Mouse (Mus musculus) stomach, embryonic 14.5 days (tissue): ENCODE data around the gene Ddx46. TPM values are rescaled to one million over a fixed set of nuclear protein-coding genes. Genes with fewer than 3 reads are reported as not detected.
"Not testable (repeated sequence)": the region's sequence is repeated elsewhere in the genome, so short reads cannot be mapped to it uniquely, and the experiment has no call there.

Source experiments
- ATAC-seq: fragments of 200-750 bp; cut with Nextera tagmentation; 2 replicates; pipeline ENCODE4 v1.8.0; 2017; ENCODE audit warnings: low read depth, moderate TSS enrichment; ENCODE audit not compliant: insufficient number of reproducible peaks, insufficient read depth, low FRiP score
- H3K27ac ChIP-seq: fragments of 300-500 bp; sonication (generic); 2 replicates; pipeline ENCODE4 v1.5.1; 2014; ENCODE audit warnings: mild to moderate bottlenecking, low read length, moderate library complexity, mixed read lengths
- H3K27me3 ChIP-seq: fragments of 300-500 bp; sonication (generic); 2 replicates; pipeline ENCODE4 v1.6.1; 2014; ENCODE audit warnings: low read length, control low read depth, mixed read lengths; ENCODE audit not compliant: control insufficient read depth, insufficient read depth
- H3K36me3 ChIP-seq: fragments of 300-500 bp; sonication (generic); 2 replicates; pipeline ENCODE4 v1.6.1; 2014; ENCODE audit warnings: mild to moderate bottlenecking, control low read depth, low read length, moderate library complexity, mixed read lengths; ENCODE audit not compliant: control insufficient read depth, insufficient read depth
- H3K4me1 ChIP-seq: fragments of 300-500 bp; sonication (generic); 2 replicates; pipeline ENCODE4 v1.6.1; 2014; ENCODE audit warnings: low read length, control low read depth, mixed read lengths; ENCODE audit not compliant: control insufficient read depth, insufficient read depth
- H3K4me2 ChIP-seq: fragments of 300-500 bp; sonication (generic); replicated peaks from 2 replicates; pipeline ENCODE4 v1.6.1; 2014; ENCODE audit warnings: low read depth, low read length, control low read depth
- H3K4me3 ChIP-seq: fragments of 300-500 bp; sonication (generic); 2 replicates; pipeline ENCODE4 v1.5.1; 2014; ENCODE audit warnings: low read depth, low read length, control low read depth
- H3K9ac ChIP-seq: fragments of 300-500 bp; sonication (generic); replicated peaks from 2 replicates; pipeline ENCODE4 v1.6.1; 2014; ENCODE audit warnings: low read depth, mild to moderate bottlenecking, control low read depth, low read length, moderate library complexity, mixed read lengths
- H3K9me3 ChIP-seq: fragments of 300-500 bp; sonication (generic); 2 replicates; pipeline ENCODE4 v1.6.1; 2016; ENCODE audit warnings: low read depth, low read length, control low read depth; ENCODE audit not compliant: control insufficient read depth
- WGBS: fragments of 180-500 bp; shearing (Covaris S2); extraction: QIAGEN DNeasy Blood & Tissue Kit; methylation state at CpG from one replicate; pipeline ENCODE4 v1.1.7; 2014; 5-methylcytosine and 5-hydroxymethylcytosine counted together
- polyA plus RNA-seq: library from polyadenylated mRNA; unstranded; fragments of >200 nt; fragmentation: Nextera tagmentation; extraction: Ambion mirVana; gene quantifications from 2 replicates; pipeline ENCODE4 v1.2.1, GENCODE M21; 2014

Ddx46 gene
- polyA plus RNA-seq, 1 experiment from 2014 or later = 41.1 TPM

DNA sequence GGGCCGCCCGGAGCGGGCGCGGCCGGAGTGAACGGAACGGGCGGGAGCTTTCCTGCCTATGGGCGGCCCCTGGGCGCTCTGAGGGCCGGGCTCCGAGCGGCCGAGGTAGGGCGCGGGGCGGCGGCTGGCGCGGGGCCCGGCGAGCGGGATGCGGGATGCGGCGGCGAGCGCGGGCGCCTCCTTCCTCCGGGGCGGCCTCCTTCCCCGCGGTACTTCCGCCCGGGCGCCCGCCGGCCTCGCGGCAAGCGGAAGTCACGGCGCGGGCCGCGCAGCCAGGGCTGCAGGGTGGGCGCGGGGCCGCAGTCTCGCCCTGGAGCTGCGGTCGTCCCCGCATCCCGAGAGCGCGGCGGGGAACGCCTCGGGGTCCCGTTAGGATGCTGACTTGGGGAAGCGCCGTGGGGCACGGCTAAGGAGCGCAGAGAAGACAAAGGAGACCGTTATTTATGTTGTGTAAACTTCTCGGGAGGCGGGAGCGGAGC lies 58.5 kb downstream of the Ddx46 start:
- H3K4me1 ChIP-seq = peaks cover 9% of the 10 kb centered on the region; the same call in 1 of the 2 replicates
- H3K27me3 ChIP-seq = no peaks in the 10 kb centered on the region
- no peaks in the 10 kb centered on the region; the same call in 1 of the 2 replicates for H3K36me3 ChIP-seq
- peak overlapping the region; percentile 100 for H3K9ac ChIP-seq
- peak overlapping the region; percentile 96 for H3K4me3 ChIP-seq
- WGBS = under 1% methylated on average over 60 of the region's 70 CpGs
- H3K27ac ChIP-seq = peak overlapping the region; percentile 98
- H3K9me3 ChIP-seq = no peaks in the 10 kb centered on the region
- peak; percentile 57 for ATAC-seq
- H3K4me2 ChIP-seq = peak overlapping the region; percentile 55

DNA sequence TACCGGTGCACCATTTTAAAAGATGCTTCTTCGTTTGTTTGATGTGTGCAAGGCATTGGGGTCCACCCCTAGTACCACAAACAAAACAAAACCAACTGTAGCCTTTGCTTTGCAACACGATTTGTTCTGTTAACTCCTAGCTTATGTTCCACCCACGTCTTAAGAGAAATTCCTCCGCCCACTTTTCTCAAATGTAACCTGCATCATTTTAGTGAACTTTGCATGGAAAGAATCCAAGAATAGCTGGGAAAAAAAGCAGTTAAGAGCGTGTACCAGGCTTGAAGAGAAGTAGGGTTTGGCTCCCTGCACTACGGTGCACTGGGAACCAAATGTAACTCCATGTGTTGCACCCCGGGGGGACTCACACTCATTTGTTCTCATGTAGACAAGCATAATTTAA lies 59.3 kb downstream of the Ddx46 start:
- H3K27me3 ChIP-seq = no peaks in the 10 kb centered on the region
- peak overlapping the region; percentile 100 for H3K9ac ChIP-seq
- peaks cover 9% of the 10 kb centered on the region; the same call in 1 of the 2 replicates for H3K4me1 ChIP-seq
- ATAC-seq = no peak
- H3K4me3 ChIP-seq = peak overlapping the region; percentile 96
- no peaks in the 10 kb centered on the region for H3K9me3 ChIP-seq
- WGBS = 7% methylated on average over 8 of the region's 8 CpGs
- H3K36me3 ChIP-seq = peaks cover 6% of the 10 kb centered on the region
- H3K4me2 ChIP-seq = peak overlapping the region; percentile 55
- H3K27ac ChIP-seq = peak overlapping the region; percentile 98; the same call in 1 of the 2 replicates

DNA sequence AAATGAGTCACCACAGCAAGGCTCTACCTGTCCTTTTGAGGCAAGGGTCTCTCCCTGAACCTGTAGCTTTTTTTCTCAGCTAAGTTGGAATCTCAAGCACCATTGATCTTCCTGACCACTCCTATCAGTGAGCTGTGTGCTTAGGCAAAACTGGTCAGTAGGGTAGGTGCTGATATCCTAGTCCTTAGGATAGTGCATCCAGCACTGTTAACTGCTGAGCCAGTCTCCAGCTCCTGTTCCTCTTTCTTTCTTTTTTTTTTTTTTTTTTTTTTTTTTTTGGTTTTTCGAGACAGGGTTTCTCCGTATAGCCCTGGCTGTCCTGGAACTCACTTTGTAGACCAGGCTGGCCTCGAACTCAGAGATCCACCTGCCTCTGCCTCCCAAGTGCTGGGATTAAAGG lies 61.2 kb downstream of the Ddx46 start:
- WGBS = no CpG with 5 or more reads among the region's 3 CpGs
- H3K4me2 ChIP-seq, H3K9me3 ChIP-seq, H3K4me3 ChIP-seq, H3K27ac ChIP-seq, H3K9ac ChIP-seq, H3K27me3 ChIP-seq, H3K4me1 ChIP-seq, ATAC-seq: not testable (repeated sequence)
- peaks cover 24% of the 10 kb centered on the region for H3K36me3 ChIP-seq

DNA sequence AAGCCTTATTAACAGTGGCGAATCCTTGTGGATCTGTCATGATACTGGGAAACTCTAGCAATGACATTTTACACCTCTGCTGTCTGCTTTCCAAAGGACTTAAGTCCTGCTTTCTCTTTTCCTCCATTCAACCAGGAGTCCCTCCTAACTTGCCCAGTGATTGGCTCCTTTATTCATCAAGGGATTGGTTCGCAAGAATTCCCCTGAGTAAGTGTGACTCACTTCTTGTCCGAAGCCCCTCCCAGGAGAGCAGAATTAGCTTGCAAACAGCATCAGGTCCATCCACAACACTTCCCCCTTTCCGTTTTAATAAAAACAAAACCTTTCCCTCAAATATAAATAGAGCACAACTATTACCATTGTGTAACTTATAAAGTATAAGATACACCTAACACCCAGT lies 69.5 kb downstream of the Ddx46 start:
- Histone ChIP-seq H3K4me3 (no peak overlapping the region), H3K9ac (no peak overlapping the region), H3K27ac (no peak overlapping the region), H3K4me2 (no peak overlapping the region), H3K4me1 (no peaks in the 10 kb centered on the region), H3K36me3 (peaks cover 42% of the 10 kb centered on the region), H3K9me3 (no peaks in the 10 kb centered on the region; the same call in 1 of the 2 replicates), H3K27me3 (no peaks in the 10 kb centered on the region)
- 86% methylated on average over 4 of the region's 4 CpGs for WGBS
- ATAC-seq = no peak

DNA sequence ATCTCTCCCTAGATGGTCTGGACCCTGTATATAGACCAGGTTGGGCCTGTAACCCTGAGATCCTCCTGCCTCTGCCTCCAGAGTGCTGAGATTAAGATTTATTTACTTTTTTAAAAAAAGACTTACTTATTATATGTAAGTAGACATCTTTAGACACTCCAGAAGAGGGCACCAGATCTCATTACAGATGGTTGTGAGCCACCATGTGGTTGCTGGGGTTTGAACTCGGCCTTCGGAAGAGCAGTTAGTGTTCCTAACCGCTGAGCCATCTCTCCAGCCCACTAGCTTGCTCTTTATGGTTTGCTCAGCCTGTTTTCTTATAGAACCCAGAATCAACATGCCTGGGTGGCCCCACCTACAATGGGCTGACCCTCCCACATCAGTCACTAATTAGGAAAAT lies 78.0 kb downstream of the Ddx46 start:
- Histone ChIP-seq H3K4me2 (no peak overlapping the region), H3K9ac (no peak overlapping the region), H3K9me3 (no peaks in the 10 kb centered on the region), H3K27me3 (no peaks in the 10 kb centered on the region), H3K27ac (no peak overlapping the region), H3K4me1 (no peaks in the 10 kb centered on the region), H3K36me3 (peaks cover under 1% of the 10 kb centered on the region; the same call in 1 of the 2 replicates), H3K4me3 (no peak overlapping the region)
- WGBS = 95% methylated on average over 3 of the region's 3 CpGs
- ATAC-seq = no peak

DNA sequence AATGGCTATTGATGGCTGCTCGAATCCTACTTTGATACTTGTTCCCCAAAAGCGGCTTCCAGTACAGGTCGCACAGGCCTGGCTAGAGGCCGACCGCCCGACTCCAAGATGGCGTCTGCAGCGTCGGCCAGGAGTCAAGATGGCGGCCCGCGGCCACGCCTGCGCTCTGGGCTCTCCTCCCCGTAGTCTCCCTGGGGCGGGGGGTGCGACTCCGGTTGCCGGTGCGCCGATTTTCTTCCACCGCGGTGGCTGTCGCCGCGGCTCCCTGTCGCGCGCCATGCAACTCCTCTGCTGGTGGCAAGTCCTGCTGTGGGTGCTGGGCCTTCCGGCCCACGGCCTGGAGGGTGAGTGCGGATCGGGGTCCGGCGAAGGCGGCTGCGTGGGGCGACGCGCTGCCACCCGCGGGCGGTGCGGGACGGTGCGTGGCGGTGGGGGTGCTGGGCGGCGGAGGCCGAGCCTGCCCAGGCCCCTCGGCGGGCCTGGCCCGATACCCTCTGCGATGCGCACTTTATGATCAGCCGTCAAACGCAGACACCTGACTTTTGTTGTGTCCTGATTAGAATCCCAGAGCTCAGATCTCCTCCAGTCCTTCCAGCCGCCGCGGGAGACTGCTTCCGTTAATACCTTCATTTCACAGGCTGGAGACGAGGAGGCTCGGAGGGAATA lies 79.8 kb downstream of the Ddx46 start, which contains the start of gene Txndc15:
TSS of gene Txndc15 (plus strand) at position 150 of the 666 bp plus-strand sequence.
- Histone ChIP-seq H3K27ac (peak within 1 kb of the TSS; percentile 84), H3K27me3 (no peaks in the 10 kb centered on the region), H3K4me2 (peak within 1 kb of the TSS; percentile 47), H3K9ac (peak within 1 kb of the TSS; percentile 94), H3K36me3 (peaks cover 9% of the 10 kb centered on the region), H3K4me1 (no peaks in the 10 kb centered on the region), H3K4me3 (peak within 1 kb of the TSS; percentile 93), H3K9me3 (no peaks in the 10 kb centered on the region)
- ATAC-seq = peak; percentile 96
- under 1% methylated on average over 62 of the region's 63 CpGs for WGBS

DNA sequence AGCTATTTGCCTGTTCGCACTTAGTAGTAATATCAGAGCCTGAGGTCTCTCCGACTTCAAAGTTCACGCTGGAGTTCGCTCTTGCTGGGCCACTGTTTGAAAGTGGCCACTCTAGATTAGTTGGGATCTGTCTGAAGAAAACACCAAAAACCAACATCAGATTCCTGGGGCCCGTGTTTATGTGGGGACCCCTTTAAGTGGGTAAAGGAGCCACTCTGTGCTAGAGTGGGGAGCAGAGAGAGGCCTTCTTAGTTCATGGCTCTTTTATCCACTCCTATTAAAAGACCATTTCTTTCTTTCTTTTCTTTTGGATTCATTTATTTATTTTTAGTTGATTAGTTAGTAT lies 80.3 kb downstream of the Ddx46 start:
- Histone ChIP-seq H3K4me3 (peak overlapping the region; percentile 93), H3K27me3 (no peaks in the 10 kb centered on the region), H3K9ac (peak overlapping the region; percentile 94), H3K4me1 (no peaks in the 10 kb centered on the region), H3K4me2 (peak overlapping the region; percentile 47), H3K27ac (peak overlapping the region; percentile 84; the same call in 1 of the 2 replicates), H3K36me3 (peaks cover 9% of the 10 kb centered on the region), H3K9me3 (no peaks in the 10 kb centered on the region)
- ATAC-seq = no peak
- 9% methylated on average over 5 of the region's 5 CpGs for WGBS

DNA sequence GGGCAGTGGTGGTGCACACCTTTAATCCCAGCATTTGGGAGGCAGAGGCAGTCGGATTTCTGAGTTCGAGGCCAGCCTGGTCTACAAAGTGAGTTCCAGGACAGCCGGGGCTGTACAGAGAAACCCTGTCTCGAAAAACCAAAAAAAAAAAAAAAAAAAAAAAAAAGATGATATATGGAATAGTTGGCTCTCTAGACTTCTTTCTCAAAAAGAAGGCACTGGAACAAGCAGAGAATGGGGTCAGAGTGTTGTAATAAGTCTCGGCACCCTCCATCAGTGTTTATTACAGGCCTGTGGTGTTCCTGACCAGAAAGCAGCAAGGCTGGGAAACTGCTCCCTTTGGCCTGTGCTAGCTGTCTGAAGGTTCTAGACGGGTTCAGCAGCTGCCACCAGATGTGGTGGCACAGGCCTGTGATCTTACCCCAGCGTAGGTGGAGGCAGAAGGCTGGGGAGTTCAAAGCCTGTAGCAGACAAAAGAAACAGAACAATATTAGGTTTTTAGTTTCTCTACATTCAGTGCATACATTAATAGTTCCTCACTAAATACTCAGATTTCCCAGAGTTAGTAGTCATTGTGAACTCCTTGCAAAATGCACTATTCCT lies 81.2 kb downstream of the Ddx46 start:
- no peak for ATAC-seq
- peaks cover 9% of the 10 kb centered on the region for H3K36me3 ChIP-seq
- H3K27me3 ChIP-seq = no peaks in the 10 kb centered on the region
- no peak overlapping the region for H3K4me2 ChIP-seq
- no peaks in the 10 kb centered on the region for H3K9me3 ChIP-seq
- no peaks in the 10 kb centered on the region for H3K4me1 ChIP-seq
- H3K9ac ChIP-seq = no peak overlapping the region
- 86% methylated on average over 6 of the region's 7 CpGs for WGBS
- no peak overlapping the region for H3K27ac ChIP-seq
- no peak overlapping the region for H3K4me3 ChIP-seq
